Mouse (Mus musculus): ENCODE results near the gene Gm43552.

- TF ChIP-seq CTCF (IDR thresholded peaks at IDR 0.05; ENCODE audit: control insufficient read depth, insufficient read depth, low read length) (no peak), POLR2A (IDR thresholded peaks at IDR 0.05; ENCODE audit: borderline replicate concordance, control insufficient read depth, low read depth, low read length) (no peak)
Observed at GRCm38 (mm10) chr5:65428321-65428720, 64.3 kb downstream of the Gm43552 start.

All from bone marrow, adult 2 months (tissue).